Mouse (Mus musculus) liver, postnatal 0 days (tissue): Measurements from ENCODE around the gene Iqgap1. TPM values are rescaled to one million over a fixed set of nuclear protein-coding genes. Genes with fewer than 3 reads are reported as not detected.

Experiments
- ATAC-seq: fragments of 200-750 bp; cut with Nextera tagmentation; 2 replicates; pipeline ENCODE4 v1.8.0; 2017; ENCODE audit warnings: mild to moderate bottlenecking, moderate library complexity
- DNase-seq: peaks from one replicate; pipeline ENCODE4 v3.0.0-alpha.2; 2016
- H3K27ac ChIP-seq: fragments of 300-500 bp; sonication (generic); 2 replicates; pipeline ENCODE4 v1.5.1; 2014; ENCODE audit warnings: antibody characterized with exemption, moderate library complexity, mild to moderate bottlenecking, low read depth
- H3K27me3 ChIP-seq: fragments of 300-500 bp; sonication (generic); 2 replicates; pipeline ENCODE4 v1.6.1; 2014; ENCODE audit warnings: low read length, control low read depth, mixed read lengths; ENCODE audit not compliant: insufficient read depth
- H3K36me3 ChIP-seq: fragments of 300-500 bp; sonication (generic); replicated peaks from 2 replicates; pipeline ENCODE4 v1.6.1; 2014; ENCODE audit warnings: mild to moderate bottlenecking, control low read depth, low read length, moderate library complexity, mixed read lengths; ENCODE audit not compliant: insufficient read depth
- H3K4me1 ChIP-seq: fragments of 300-500 bp; sonication (generic); 2 replicates; pipeline ENCODE4 v1.6.1; 2014; ENCODE audit warnings: antibody characterized with exemption, mild to moderate bottlenecking, control low read depth; ENCODE audit not compliant: insufficient read depth
- H3K4me2 ChIP-seq: fragments of 300-500 bp; sonication (generic); 2 replicates; pipeline ENCODE4 v1.6.1; 2014; ENCODE audit warnings: low read depth, mild to moderate bottlenecking, low read length, moderate library complexity, mixed read lengths
- H3K4me3 ChIP-seq: fragments of 300-500 bp; sonication (generic); 2 replicates; pipeline ENCODE4 v1.5.1; 2014; ENCODE audit warnings: low read depth, low read length
- H3K9ac ChIP-seq: fragments of 300-500 bp; sonication (generic); replicated peaks from 2 replicates; pipeline ENCODE4 v1.6.1; 2014; ENCODE audit warnings: mild to moderate bottlenecking, moderate library complexity
- H3K9me3 ChIP-seq: fragments of 300-500 bp; sonication (generic); 2 replicates; pipeline ENCODE4 v1.6.1; 2016; ENCODE audit warnings: mild to moderate bottlenecking, control low read depth, low read length, mixed read lengths
- CTCF ChIP-seq: sonication (generic); IDR thresholded peaks from 2 replicates; pipeline ENCODE4 v1.5.1; 2016; ENCODE audit warnings: antibody characterized with exemption, low read depth
- EP300 ChIP-seq: IDR thresholded peaks from 2 replicates; pipeline ENCODE4 v1.6.1; 2016; ENCODE audit warnings: antibody characterized with exemption, low read depth, mild to moderate bottlenecking
- WGBS: fragments of 180-500 bp; shearing (Covaris S2); extraction: QIAGEN DNeasy Blood & Tissue Kit; methylation state at CpG from one replicate; pipeline ENCODE4 v1.1.7; 2014; ENCODE audit not compliant: insufficient replicate concordance; 5-methylcytosine and 5-hydroxymethylcytosine counted together
- polyA plus RNA-seq: library from polyadenylated mRNA; unstranded; fragments of >200 nt; fragmentation: Nextera tagmentation; extraction: Ambion mirVana; gene quantifications from 2 replicates; pipeline ENCODE4 v1.2.1, GENCODE M21; 2015

Iqgap1 gene
- polyA plus RNA-seq, 1 experiment from 2014 or later = 13.6 TPM

GRCm38 (mm10) chr7:80667190-80667589, 158.6 kb downstream of the Iqgap1 start:
- H3K27me3 ChIP-seq = no peaks in the 10 kb centered on the region
- TF ChIP-seq CTCF (no peak), EP300 (peak; percentile 61; the same call in 1 of the 2 replicates)
- ATAC-seq (peak; percentile 71), DNase-seq (no peak)
- WGBS = 15% methylated on average over 11 of the region's 11 CpGs
- 0 out of 2 replicates have a peak, but pooled peaks cover 2% of the 10 kb centered on the region for H3K36me3 ChIP-seq
- peak overlapping the region; percentile 51 for H3K4me2 ChIP-seq
- H3K4me3 ChIP-seq = no peak overlapping the region
- peaks cover 21% of the 10 kb centered on the region for H3K4me1 ChIP-seq
- H3K9me3 ChIP-seq = no peaks in the 10 kb centered on the region
- H3K9ac ChIP-seq = no peak overlapping the region
- H3K27ac ChIP-seq = peak overlapping the region; percentile 61

GRCm38 (mm10) chr7:80666198-80666915, 159.4 kb downstream of the Iqgap1 start:
- no peak overlapping the region for H3K9ac ChIP-seq
- TF ChIP-seq CTCF = no peak
- TF ChIP-seq EP300 = no peak
- peak overlapping the region; percentile 61 for H3K27ac ChIP-seq
- H3K4me2 ChIP-seq = peak overlapping the region; percentile 51
- no peaks in the 10 kb centered on the region for H3K27me3 ChIP-seq
- 0 out of 2 replicates have a peak, but pooled peaks cover 2% of the 10 kb centered on the region for H3K36me3 ChIP-seq
- H3K4me1 ChIP-seq = peaks cover 21% of the 10 kb centered on the region
- ATAC-seq = no peak
- no peak for DNase-seq
- 42% methylated on average over 10 of the region's 10 CpGs for WGBS
- no peaks in the 10 kb centered on the region for H3K9me3 ChIP-seq
- H3K4me3 ChIP-seq = no peak overlapping the region

Other genes with a start within 250 kb of the Iqgap1 start
- gene Crtc3, start 137.1 kb downstream of the Iqgap1 start, polyA plus RNA-seq = 4.1 and 5.4 TPM in 2 replicates
- 0.43 and 0.47 TPM in 2 replicates for gene Zscan2, start 34.9 kb upstream of the Iqgap1 start, polyA plus RNA-seq
- 10.1 and 13.6 TPM in 2 replicates for gene Wdr73, start 75.3 kb upstream of the Iqgap1 start, polyA plus RNA-seq
- gene Nmb, start 79.1 kb upstream of the Iqgap1 start, polyA plus RNA-seq = 1.4 and 1.7 TPM in 2 replicates
- 82.0 and 89.4 TPM in 2 replicates for gene Sec11a, start 121.8 kb upstream of the Iqgap1 start, polyA plus RNA-seq
- gene Zfp592, start 167.7 kb upstream of the Iqgap1 start, polyA plus RNA-seq = 3.1 and 4.3 TPM in 2 replicates
- 0.08 and 0.26 TPM in 2 replicates for gene Alpk3, start 231.6 kb upstream of the Iqgap1 start, polyA plus RNA-seq